Mouse (Mus musculus) hematopoietic stem cell, adult 5-6 weeks (primary cell): ENCODE measurements around the gene As3mt. TPM values are rescaled to one million over a fixed set of nuclear protein-coding genes. Genes with fewer than 3 reads are reported as not detected.

Source experiments
- ATAC-seq, 2 experiments: fragments of 125-278 bp in 1 of 2; replicated peaks in 1 of 2; 2 replicates each; pipeline ENCODE4 v1.8.0; 2016 to 2017; ENCODE audit warnings: inconsistent platforms in 2 of 2, mild to moderate bottlenecking in 2 of 2, moderate number of reproducible peaks in 2 of 2, low read depth in 1 of 2, moderate TSS enrichment in 1 of 2; ENCODE audit not compliant: low FRiP score in 2 of 2, poor library complexity in 2 of 2, severe bottlenecking in 2 of 2, insufficient read depth in 1 of 2, low TSS enrichment in 1 of 2
- total RNA-seq: library from RNA; stranded (forward); fragments of 172-1452, 232-1000 nt; gene quantifications from 2 replicates; pipeline ENCODE4 v1.2.3, GENCODE M21; 2017

The As3mt gene
- 62.6 and 67.5 TPM in 2 replicates for total RNA-seq

- ATAC-seq, result peak; percentile 37 to 64; a peak in 3 of 4 replicates
Measured at GRCm38 (mm10) chr19:46707296-46708151, at the start of gene As3mt. Gene As3mt, plus strand, starts transcription at chr19:46707458.

GRCm38 (mm10) chr19:46658348-46658747 is 48.9 kb upstream of the As3mt start:
- ATAC-seq, result no peak

DNA sequence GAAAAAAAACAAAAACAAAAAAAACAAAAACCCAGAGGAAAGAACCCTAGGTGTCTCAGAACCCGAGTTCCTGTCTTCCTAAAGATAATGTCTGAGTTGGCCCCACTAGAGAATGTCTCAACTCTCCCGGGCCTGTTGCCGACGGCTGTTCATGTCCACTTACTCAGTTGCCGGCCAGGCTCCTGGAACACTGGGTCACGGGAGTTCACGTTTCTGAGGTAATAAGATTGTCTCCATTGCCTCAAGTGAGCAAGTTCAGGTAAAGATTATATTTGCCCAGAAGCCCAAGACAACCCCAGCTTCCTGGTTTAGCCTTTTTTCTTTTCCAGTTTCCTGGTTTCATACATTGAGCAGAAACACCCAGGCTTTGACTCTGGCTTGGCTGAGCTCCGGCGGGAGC is 48.4 kb upstream of the As3mt start:
- no peak for ATAC-seq

DNA sequence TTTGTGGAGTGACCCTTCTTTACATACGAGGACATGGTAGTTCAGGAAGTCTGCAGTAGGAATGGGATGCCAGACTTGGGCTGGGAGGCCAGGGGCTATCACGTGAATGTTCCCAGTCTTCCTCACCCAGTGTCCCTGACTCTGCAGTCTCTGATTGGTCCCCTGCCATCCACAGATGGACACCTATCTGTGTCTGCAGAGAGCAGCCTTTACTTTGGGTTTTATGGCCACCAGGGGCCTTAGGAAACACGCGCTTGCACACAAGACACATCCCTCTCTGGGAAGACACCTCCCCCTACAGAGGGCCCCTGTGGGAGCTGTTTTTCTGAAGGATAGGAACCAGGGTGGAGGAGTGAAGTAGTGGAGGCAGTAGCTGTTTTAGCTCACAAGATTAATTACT is 45.7 kb upstream of the As3mt start:
- no peak for ATAC-seq

- ATAC-seq, result no peak
Measured at GRCm38 (mm10) chr19:46662214-46662613, 45.0 kb upstream of the As3mt start.

DNA sequence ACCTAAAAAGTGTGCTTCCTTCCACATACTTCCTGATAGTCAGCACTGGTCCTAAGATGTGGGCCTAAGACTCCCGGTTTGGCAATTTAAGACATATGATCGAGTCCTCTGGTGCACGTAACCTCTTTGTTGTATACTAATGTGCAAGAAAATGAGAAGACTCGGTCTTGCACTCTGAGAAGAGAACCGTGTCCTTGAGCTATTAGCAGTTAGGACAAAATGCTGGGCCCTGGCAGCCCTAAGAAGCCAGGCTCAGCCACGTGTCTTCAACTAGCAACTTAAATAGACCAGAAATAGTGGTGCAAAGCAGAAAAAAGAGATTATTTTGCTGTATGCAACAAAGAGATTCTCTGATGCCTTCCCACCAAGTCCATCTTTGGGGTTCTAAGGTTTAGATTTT is 44.5 kb upstream of the As3mt start:
- ATAC-seq, result no peak

DNA sequence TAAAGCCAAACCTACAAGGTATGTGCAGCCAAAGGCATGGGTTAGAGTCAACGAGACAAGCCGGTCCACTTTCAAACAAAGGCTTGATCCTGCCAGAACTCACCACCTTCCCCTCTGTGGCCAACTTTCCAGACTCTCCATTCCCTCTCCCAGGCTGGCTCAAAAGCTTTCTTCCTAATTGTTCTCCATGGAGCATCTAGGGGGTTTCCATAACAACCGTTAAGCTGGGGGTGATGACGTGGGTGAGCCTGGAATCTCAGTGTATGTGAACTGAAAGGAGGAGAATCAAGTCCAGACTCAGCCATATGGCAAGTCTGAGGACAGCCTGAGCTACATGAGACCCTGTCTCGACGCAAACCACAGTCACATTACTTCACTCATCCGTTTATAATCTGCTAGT is 41.8 kb upstream of the As3mt start:
- no peak for ATAC-seq

GRCm38 (mm10) chr19:46667300-46667699 is 40.0 kb upstream of the As3mt start:
- no peak for ATAC-seq

GRCm38 (mm10) chr19:46668263-46668662 is 39.0 kb upstream of the As3mt start:
- no peak for ATAC-seq

DNA sequence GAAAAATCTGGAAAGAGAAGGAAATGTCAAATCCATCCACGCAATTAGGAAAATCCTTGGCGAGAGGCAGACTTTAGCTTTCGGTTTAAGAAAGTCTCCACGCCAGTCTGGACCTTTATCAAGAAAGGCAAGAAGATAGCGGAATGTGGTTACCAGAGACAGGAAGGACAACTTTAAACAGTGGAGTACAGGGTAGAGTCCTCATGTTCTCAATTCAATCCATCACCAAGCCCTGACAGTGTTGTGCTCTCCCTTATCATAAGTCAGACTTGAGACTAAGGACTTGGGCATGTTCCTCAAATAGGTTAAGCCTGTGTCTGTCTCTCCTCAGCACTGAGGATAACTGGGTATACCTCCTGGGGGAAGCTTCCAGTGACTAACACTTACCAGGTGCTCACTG is 37.5 kb upstream of the As3mt start:
- ATAC-seq, result no peak

DNA sequence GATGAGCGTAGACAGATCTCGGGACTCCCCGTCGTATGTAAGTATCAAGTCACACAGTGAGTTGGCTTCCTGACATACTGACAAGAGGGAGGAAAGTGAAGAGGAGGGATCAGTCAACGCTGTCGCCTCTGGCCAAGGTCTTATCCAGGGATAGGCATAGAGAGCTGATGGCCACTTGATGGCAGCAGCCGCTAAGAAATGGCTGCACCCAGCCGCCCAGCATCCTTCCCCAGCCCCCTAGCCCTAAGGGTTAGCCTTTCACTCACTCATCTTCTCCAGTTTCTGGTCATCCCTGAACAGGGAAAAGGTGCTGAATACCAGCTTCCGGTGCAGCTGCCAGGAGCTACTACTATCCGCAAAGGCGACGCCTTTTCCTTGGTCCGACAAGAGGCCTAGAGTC is 36.6 kb upstream of the As3mt start:
- ATAC-seq, result peak; percentile 65 to 77; a peak in 3 of 4 replicates

GRCm38 (mm10) chr19:46672766-46673418 is 34.4 kb upstream of the As3mt start, which contains the start of gene Cyp17a1:
Gene Cyp17a1, minus strand, starts transcription at chr19:46673172.
- no peak for ATAC-seq

DNA sequence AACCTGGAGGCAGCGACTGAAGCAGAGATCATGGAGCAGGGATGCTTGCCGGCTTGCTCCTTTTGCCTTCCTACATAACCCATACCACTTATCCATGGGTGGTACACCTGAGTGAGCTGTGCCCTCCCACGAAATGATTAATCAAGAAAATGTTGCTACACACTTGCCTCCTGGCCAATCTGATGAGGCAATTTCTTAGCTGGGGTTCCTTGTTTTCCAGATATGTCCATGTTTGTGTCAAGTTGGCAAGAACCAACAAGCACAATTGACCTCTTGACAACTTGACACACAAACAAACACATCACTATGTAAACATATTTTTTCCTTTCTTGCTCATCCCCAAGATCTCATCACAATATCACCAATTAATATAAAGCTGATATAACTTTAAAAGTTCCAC is 31.6 kb upstream of the As3mt start:
- no peak for ATAC-seq

GRCm38 (mm10) chr19:46679720-46680383 is 27.4 kb upstream of the As3mt start:
- no peak for ATAC-seq

- peak; percentile 94 to 96 for ATAC-seq
Measured at GRCm38 (mm10) chr19:46689460-46690372, 17.5 kb upstream of the As3mt start, which contains the start of gene Borcs7. Gene Borcs7, plus strand, starts transcription at chr19:46689906.

DNA sequence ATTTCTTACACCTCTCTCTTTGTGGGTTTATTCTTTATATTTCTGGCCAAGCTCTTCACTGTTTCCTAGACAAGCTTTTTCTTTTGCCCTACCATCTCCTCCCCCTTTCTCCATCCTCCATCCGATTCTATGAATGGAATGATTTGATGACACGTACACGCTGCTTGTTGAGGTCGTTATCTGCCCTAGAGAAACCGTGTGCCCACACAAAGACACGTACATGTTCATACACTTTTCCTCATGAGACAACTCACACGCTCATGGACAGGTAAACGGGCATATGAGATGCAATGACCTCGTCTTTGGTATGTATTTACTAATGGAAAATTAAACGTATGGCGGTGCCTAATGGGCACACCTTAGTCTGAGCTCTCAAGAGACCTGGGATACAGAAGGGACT is 16.9 kb upstream of the As3mt start:
- no peak for ATAC-seq

GRCm38 (mm10) chr19:46691078-46691477 is 16.2 kb upstream of the As3mt start:
- no peak for ATAC-seq
